8 mouse cellular contexts compared by ENCODE assay signal in genomic region chr3:27283071-27283713, GRCm38 (mm10). TPM values are rescaled to one million over a fixed set of nuclear protein-coding genes. Genes with fewer than 3 reads are reported as not detected.
DNase-seq lines count a peak whose midpoint lies in the region; ATAC-seq and TF ChIP-seq lines count a peak whose summit lies in the region.

No protein-coding gene starts in this region.

- intact Hi-C loops in gastrocnemius, adult 2 months (cut with DNase I) = no loop called here
- intact Hi-C loops in gastrocnemius, postnatal 14 days (cut with DNase I; ENCODE audit: low total_unique reads) = no loop called here

- H3K27me3 ChIP-seq in forebrain, embryonic 16.5 days (replicated peaks; ENCODE audit: control insufficient read depth, insufficient read depth, low read length) = no peaks in the 10 kb centered on the region
- no peaks in the 10 kb centered on the region for H3K27me3 ChIP-seq in kidney, adult 2 months (replicated peaks; ENCODE audit: control insufficient read depth, insufficient read depth, low read length)
- H3K27me3 ChIP-seq in lung, embryonic 16.5 days (ENCODE audit: control insufficient read depth, insufficient read depth, low read depth, low read length) = no peaks in the 10 kb centered on the region
- H3K27me3 ChIP-seq in stomach, embryonic 15.5 days (replicated peaks) = no peaks in the 10 kb centered on the region

- H3K36me3 ChIP-seq in forebrain, embryonic 16.5 days (ENCODE audit: control insufficient read depth, insufficient read depth) = no peaks in the 10 kb centered on the region
- H3K36me3 ChIP-seq in kidney, adult 2 months (ENCODE audit: control insufficient read depth, insufficient read depth, low read length) = no peaks in the 10 kb centered on the region
- H3K36me3 ChIP-seq in lung, embryonic 16.5 days (ENCODE audit: control insufficient read depth, insufficient read depth, low read length) = no peaks in the 10 kb centered on the region
- H3K36me3 ChIP-seq in stomach, embryonic 15.5 days = no peaks in the 10 kb centered on the region

- peak overlapping the region; percentile 44 for H3K4me2 ChIP-seq in forebrain, embryonic 16.5 days (ENCODE audit: low read length)
- H3K4me2 ChIP-seq in lung, embryonic 16.5 days (ENCODE audit: low read depth, low read length) = peak overlapping the region; percentile 57
- peak overlapping the region; percentile 51 for H3K4me2 ChIP-seq in stomach, embryonic 15.5 days

- TF ChIP-seq POLR2A in kidney, adult 2 months (IDR thresholded peaks at IDR 0.05; ENCODE audit: low read depth, low read length) = no peak

- no peaks in the 10 kb centered on the region for H3K9me3 ChIP-seq in forebrain, embryonic 16.5 days (ENCODE audit: control insufficient read depth, low read length)
- H3K9me3 ChIP-seq in lung, embryonic 16.5 days (ENCODE audit: control insufficient read depth, low read length) = no peaks in the 10 kb centered on the region
- H3K9me3 ChIP-seq in stomach, embryonic 15.5 days = no peaks in the 10 kb centered on the region

- peak overlapping the region; percentile 38 for H3K9ac ChIP-seq in forebrain, embryonic 16.5 days (replicated peaks; ENCODE audit: low read depth, low read length)
- peak overlapping the region; percentile 1; the same call in 1 of the 2 replicates for H3K9ac ChIP-seq in lung, embryonic 16.5 days (ENCODE audit: low read length)
- no peak overlapping the region for H3K9ac ChIP-seq in stomach, embryonic 15.5 days

- peak overlapping the region; percentile 52; the same call in 1 of the 2 replicates for H3K27ac ChIP-seq in gastrocnemius, adult 2 months
- no peak overlapping the region for H3K27ac ChIP-seq in forebrain, embryonic 16.5 days (ENCODE audit: low read length)
- H3K27ac ChIP-seq in kidney, adult 2 months (ENCODE audit: insufficient read depth, low read depth, low read length) = peak overlapping the region; percentile 92
- no peak overlapping the region for H3K27ac ChIP-seq in lung, embryonic 16.5 days (ENCODE audit: low read length)
- peak overlapping the region; percentile 77 for H3K27ac ChIP-seq in stomach, embryonic 15.5 days

- H3K4me3 ChIP-seq in gastrocnemius, adult 2 months = peak overlapping the region; percentile 61
- H3K4me3 ChIP-seq in forebrain, embryonic 16.5 days (replicated peaks; ENCODE audit: low read length) = peak overlapping the region; percentile 37
- no peak overlapping the region for H3K4me3 ChIP-seq in kidney, adult 2 months (ENCODE audit: insufficient read depth, low read depth, low read length)
- peak overlapping the region; percentile 36 for H3K4me3 ChIP-seq in lung, embryonic 16.5 days (ENCODE audit: low read length)
- peak overlapping the region; percentile 21 for H3K4me3 ChIP-seq in stomach, embryonic 15.5 days (replicated peaks)

- 2% methylated on average over 27 of the region's 27 CpGs for WGBS in forebrain, embryonic 16.5 days
- WGBS in kidney, adult 2 months = 25% methylated on average over 27 of the region's 27 CpGs
- WGBS in lung, embryonic 16.5 days = 5% methylated on average over 27 of the region's 27 CpGs
- 5% methylated on average over 27 of the region's 27 CpGs for WGBS in stomach, embryonic 15.5 days

- TF ChIP-seq CTCF in gastrocnemius, adult 2 months (IDR thresholded peaks at IDR 0.05) = no peak
- TF ChIP-seq CTCF in kidney, adult 2 months (conservative IDR thresholded peaks at IDR 0.05; ENCODE audit: insufficient read depth, insufficient read length, low read depth, low read length) = no peak

- peak; percentile 63 for ATAC-seq in forebrain, embryonic 16.5 days
- ATAC-seq in lung, embryonic 16.5 days (ENCODE audit: low read depth) = no peak
- peak; percentile 76 for ATAC-seq in stomach, embryonic 15.5 days (ENCODE audit: insufficient read depth, low FRiP score, low read depth)

- peaks cover 7% of the 10 kb centered on the region for H3K4me1 ChIP-seq in forebrain, embryonic 16.5 days (replicated peaks; ENCODE audit: control insufficient read depth, insufficient read depth, low read length)
- H3K4me1 ChIP-seq in kidney, adult 2 months (ENCODE audit: control insufficient read depth, insufficient read depth, low read length) = peaks cover 26% of the 10 kb centered on the region
- H3K4me1 ChIP-seq in lung, embryonic 16.5 days (replicated peaks; ENCODE audit: control insufficient read depth, insufficient read depth, low read length) = peaks cover 15% of the 10 kb centered on the region
- H3K4me1 ChIP-seq in stomach, embryonic 15.5 days = peaks cover 12% of the 10 kb centered on the region

- DNase-seq in gastrocnemius, adult 2 months = peak; percentile 45
- DNase-seq in gastrocnemius, postnatal 14 days = no peak
- peak; percentile 57 for DNase-seq in adrenal gland, postnatal 14 days
- DNase-seq in kidney, adult 2 months = peak; percentile 88
- DNase-seq in layer of hippocampus, adult 11-12 months (ENCODE audit: low spot score) = no peak

RNA-seq across cellular contexts. Expression of gene Tnfsf10, which starts 33.6 kb away (rescaled TPM):
- 10 to 100 TPM in 1 of 2 experiments, 1 to 10 TPM in 1; 3.7 to 15.2 TPM for total RNA-seq in gastrocnemius, adult 2 months (2021)
- total RNA-seq in gastrocnemius, postnatal 14 days (2021) = 1 to 10 TPM; 5.1 to 7.6 TPM
- total RNA-seq in adrenal gland, postnatal 14 days (2021) = 12.7 and 14.5 TPM in 2 replicates
- polyA plus RNA-seq in forebrain, embryonic 16.5 days (2015; fragmentation: Nextera tagmentation; extraction: Ambion mirVana) = 0.04 and 0.12 TPM in 2 replicates
- polyA plus RNA-seq in kidney, adult 2 months (2012; rRNA removed) = 11.5 and 12.8 TPM in 2 replicates
- 3.6 and 4.1 TPM in 2 replicates for polyA plus RNA-seq in lung, embryonic 16.5 days (2015; fragmentation: Nextera tagmentation; extraction: Ambion mirVana)
- polyA plus RNA-seq in stomach, embryonic 15.5 days (2015; fragmentation: Nextera tagmentation; extraction: Ambion mirVana) = 0.54 and 0.61 TPM in 2 replicates

Comparison
In these comparisons a context has a peak if more than half of its experiments do, and no peak if none do; other contexts are left out.
1. DNase-seq: peak in gastrocnemius, adult 2 months (single experiment), adrenal gland, postnatal 14 days (single experiment) and kidney, adult 2 months (single experiment); none in gastrocnemius, postnatal 14 days (single experiment) and layer of hippocampus, adult 11-12 months (single experiment).
2. H3K27ac ChIP-seq: peak in gastrocnemius, adult 2 months (single experiment), kidney, adult 2 months (single experiment) and stomach, embryonic 15.5 days (single experiment); none in forebrain, embryonic 16.5 days (single experiment) and lung, embryonic 16.5 days (single experiment).
3. Peak in every context shown above with its lines, with median percentiles within 50 percentile points of each other: H3K4me2 ChIP-seq.